Mouse (Mus musculus): ENCODE measurements around the gene Dst.

GRCm38 (mm10) chr1:34033052-34033451 is 125.0 kb downstream of the Dst start:
- TF ChIP-seq CTCF (IDR thresholded peaks at IDR 0.05; ENCODE audit: low read depth, low read length) (no peak), GATA1 (IDR thresholded peaks at IDR 0.05; ENCODE audit: borderline replicate concordance, low read length) (no peak)
